Mouse (Mus musculus) megakaryocyte-erythroid progenitor cell, adult 5 weeks (primary cell): Measurements from ENCODE around the gene Plxnb1. TPM values are rescaled to one million over a fixed set of nuclear protein-coding genes. Genes with fewer than 3 reads are reported as not detected.

Source experiments
- polyA plus RNA-seq: library from polyadenylated mRNA; stranded (reverse); fragments of >175 nt; gene quantifications from 2 replicates; pipeline ENCODE4 v1.2.3, GENCODE M21; 2012

The Plxnb1 gene
- polyA plus RNA-seq = 0.04 and 0.21 TPM in 2 replicates

DNA sequence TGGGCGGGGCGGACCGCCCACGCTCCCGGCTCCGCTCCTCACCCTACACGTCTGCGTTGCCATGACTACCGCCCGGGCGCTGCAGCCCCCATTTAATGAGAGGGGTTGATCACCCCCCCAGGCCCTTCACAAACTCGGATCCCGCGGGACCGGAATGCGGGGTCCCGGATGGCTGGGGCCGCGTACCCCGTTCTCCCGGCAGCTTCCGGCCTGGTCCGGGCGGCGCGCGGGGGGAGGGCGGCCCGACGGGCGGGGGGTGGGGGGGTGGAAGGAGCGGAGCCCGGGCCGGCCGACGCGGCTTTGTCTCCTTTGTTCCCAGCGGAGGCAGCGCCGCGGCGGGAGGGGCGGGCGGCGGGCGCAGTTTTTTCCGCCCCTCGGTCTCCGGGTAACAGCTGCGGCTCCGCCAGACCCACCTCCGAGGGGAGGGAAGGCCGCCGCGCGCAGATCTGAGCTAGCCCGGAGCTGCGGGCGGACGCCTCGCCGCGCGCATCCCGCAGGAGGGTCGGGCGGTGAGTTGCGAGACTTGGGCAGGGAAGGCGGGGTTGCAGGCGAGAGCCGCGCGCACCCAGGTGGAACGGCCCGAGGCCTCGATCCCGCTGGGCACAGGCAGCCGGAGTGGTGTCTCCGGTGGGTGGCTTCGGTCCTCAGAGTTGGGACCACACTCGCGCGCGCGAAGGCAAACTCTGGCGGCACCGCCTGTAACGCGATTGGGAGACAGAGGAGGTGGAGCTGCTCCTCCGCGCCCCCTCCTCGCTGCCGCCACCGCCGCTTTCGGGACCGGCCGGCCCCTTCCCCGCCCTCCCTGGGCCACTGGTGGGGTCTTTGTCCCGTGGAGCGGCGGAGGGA, at the start of gene Plxnb1:
Gene Plxnb1 (plus strand): TSS at position 253 of the 846 bp plus-strand sequence.

GRCm38 (mm10) chr9:109059136-109059903, 35.9 kb upstream of the Plxnb1 start, which contains the start of gene Trex1:
TSS of gene Trex1 (minus strand) at chr9:109059734.

GRCm38 (mm10) chr9:109073661-109074573, 21.3 kb upstream of the Plxnb1 start, which contains the start of gene Atrip:
TSS of gene Atrip (minus strand) at chr9:109074124.

DNA sequence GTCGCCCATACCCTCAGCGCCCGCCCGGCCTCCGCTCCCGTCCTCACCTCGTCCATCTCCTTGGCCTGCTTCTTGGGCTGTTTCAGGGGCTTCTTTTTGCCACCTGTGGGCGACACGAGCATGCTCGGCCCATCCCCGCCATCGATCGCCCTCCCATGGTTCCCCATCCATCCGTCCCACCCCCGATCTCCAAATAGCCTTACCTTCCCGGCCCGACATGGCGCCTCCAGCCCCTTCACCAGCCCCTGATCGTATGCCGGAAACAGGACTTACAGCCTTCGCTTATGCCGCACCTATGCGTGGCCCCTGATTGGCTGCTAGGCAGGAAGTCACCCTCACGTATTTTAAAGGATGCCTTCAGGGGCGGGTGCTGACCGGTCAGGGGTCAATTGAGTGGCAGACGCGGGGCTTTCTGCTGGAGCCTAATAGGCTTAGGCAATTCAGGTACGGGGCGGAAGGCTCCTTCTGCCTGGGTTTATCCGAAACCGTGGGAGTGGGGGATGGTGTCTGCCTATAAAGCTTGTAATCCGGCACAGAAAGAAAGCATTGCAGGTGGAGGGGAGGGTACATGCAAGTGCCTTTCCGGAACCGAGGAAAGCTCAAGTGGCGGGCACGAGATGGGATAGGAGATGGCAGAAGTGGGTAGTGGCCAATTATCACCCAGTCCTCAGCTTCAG, 12.9 kb upstream of the Plxnb1 start, which contains the start of the genes Ccdc51 and Tma7:
Gene Ccdc51 (plus strand): TSS at position 370 of the 677 bp plus-strand sequence.
Gene Tma7 (minus strand): TSS at position 464 of the 677 bp plus-strand sequence.

GRCm38 (mm10) chr9:109161941-109162340, 66.8 kb downstream of the Plxnb1 start, which contains the start of gene Fbxw21:
TSS of gene Fbxw21 (minus strand) at chr9:109162041.

Other genes with a start within 250 kb of the Plxnb1 start
- gene Slc26a6, start 242.1 kb upstream of the Plxnb1 start, polyA plus RNA-seq = 6.9 and 8.8 TPM in 2 replicates
- gene Tmem89, start 180.8 kb upstream of the Plxnb1 start, polyA plus RNA-seq = 0.10 TPM in 1 of 2 replicates, not detected in the other
- gene Uqcrc1, start 158.8 kb upstream of the Plxnb1 start, polyA plus RNA-seq = 398 and 417 TPM in 2 replicates
- 1.2 and 1.3 TPM in 2 replicates for gene Col7a1, start 141.8 kb upstream of the Plxnb1 start, polyA plus RNA-seq
- gene Ucn2, start 109.4 kb upstream of the Plxnb1 start, polyA plus RNA-seq = not detected in 2 replicates
- gene Pfkfb4, start 103.6 kb upstream of the Plxnb1 start, polyA plus RNA-seq = 2.8 and 4.1 TPM in 2 replicates
- 417 and 542 TPM in 2 replicates for gene Shisa5, start 56.8 kb upstream of the Plxnb1 start, polyA plus RNA-seq
- 43.3 and 47.5 TPM in 2 replicates for gene Trex1, start 35.7 kb upstream of the Plxnb1 start, polyA plus RNA-seq
- gene Atrip, start 21.3 kb upstream of the Plxnb1 start, polyA plus RNA-seq = 9.8 and 10.7 TPM in 2 replicates
- gene Ccdc51, start 12.9 kb upstream of the Plxnb1 start, polyA plus RNA-seq = 4.4 and 4.9 TPM in 2 replicates
- 372 and 424 TPM in 2 replicates for gene Tma7, start 12.8 kb upstream of the Plxnb1 start, polyA plus RNA-seq
- 0.04 TPM in 1 of 2 replicates, not detected in the other for gene Fbxw21, start 66.7 kb downstream of the Plxnb1 start, polyA plus RNA-seq
- gene Fbxw13, start 100.6 kb downstream of the Plxnb1 start, polyA plus RNA-seq = not detected in 2 replicates
- gene Fbxw20, start 139.4 kb downstream of the Plxnb1 start, polyA plus RNA-seq = not detected in 2 replicates
- not detected in 2 replicates for gene Fbxw14, start 192.3 kb downstream of the Plxnb1 start, polyA plus RNA-seq
- not detected in 2 replicates for gene Fbxw28, start 244.3 kb downstream of the Plxnb1 start, polyA plus RNA-seq